ENCODE assay signal across 21 mouse cellular contexts in genomic region chr3:9887627-9887994, GRCm38 (mm10).
DNase-seq lines count a peak whose midpoint lies in the region; ATAC-seq and TF ChIP-seq lines count a peak whose summit lies in the region.
"Had no signal": no experiment of that assay in that cellular context is flagged by ENCODE, and none has a peak within 500 bp of the region (broad histone marks: within the 10 kb centered on the region; RNA-seq: fewer than 3 reads in every experiment).

No protein-coding gene starts in this region.

- ATAC-seq in common myeloid progenitor, adult 5-6 weeks (replicated peaks; ENCODE audit: low read depth, poor library complexity, severe bottlenecking), result peak; percentile 12; the same call in 1 of the 2 replicates
- no peak for ATAC-seq in intestine, embryonic 16.5 days

- no peak for TF ChIP-seq CTCF in spleen, adult 2 months (IDR thresholded peaks at IDR 0.05; ENCODE audit: extremely low read depth, insufficient read depth, insufficient read length, insufficient replicate concordance)

- peak overlapping the region; percentile 55 for H3K27ac ChIP-seq in spleen, adult 2 months (ENCODE audit: insufficient read depth, low read length)
- no peak overlapping the region for H3K27ac ChIP-seq in intestine, embryonic 16.5 days (ENCODE audit: low read length)
- H3K27ac ChIP-seq: hindbrain, embryonic 13.5 days; limb, embryonic 12.5 days; liver, embryonic 14.5 days had no signal

- H3K4me2 ChIP-seq in intestine, embryonic 16.5 days (ENCODE audit: low read depth, low read length), result no peak overlapping the region
- H3K4me2 ChIP-seq: heart, embryonic 11.5 days; hindbrain, embryonic 13.5 days; limb, embryonic 12.5 days; lung, embryonic 15.5 days had no signal

- H3K4me1 ChIP-seq in spleen, adult 2 months (ENCODE audit: control insufficient read depth, insufficient read depth, insufficient read length), result peaks cover 32% of the 10 kb centered on the region
- peaks cover 4% of the 10 kb centered on the region; the same call in 1 of the 2 replicates for H3K4me1 ChIP-seq in intestine, embryonic 16.5 days (ENCODE audit: control insufficient read depth, insufficient read depth, low read length)
- H3K4me1 ChIP-seq: limb, embryonic 12.5 days had no signal

- DNase-seq in spleen, adult 2 months (ENCODE audit: low read depth in 1 of 2, low spot score in 2 of 2), result no peak
- no peak for DNase-seq in spleen, postnatal 36 days (ENCODE audit: low spot score in 2 of 2)
- peak; percentile 62 for DNase-seq in thymus, postnatal 14 days
- no peak for DNase-seq in Muller cell, postnatal 12 days (ENCODE audit: inconsistent ontology term)
- no peak for DNase-seq in kidney, adult 8-10 months
- DNase-seq: adrenal gland, postnatal 36 days; cerebellum, adult 11 months; cerebellum, postnatal 25 days; heart, postnatal 14 days; kidney, adult 2 months; kidney, postnatal 10 days; lung, postnatal 36 days; midbrain, embryonic 14.5 days; right cerebral cortex, postnatal 14 days had no signal

- H3K9me3 ChIP-seq in intestine, embryonic 16.5 days (ENCODE audit: control insufficient read depth, low read length), result no peaks in the 10 kb centered on the region
- H3K9me3 ChIP-seq: hindbrain, embryonic 13.5 days; limb, embryonic 12.5 days; lung, embryonic 15.5 days had no signal

- no peak overlapping the region for H3K4me3 ChIP-seq in spleen, adult 2 months (ENCODE audit: extremely low read depth, insufficient read depth, insufficient read length)
- no peak overlapping the region for H3K4me3 ChIP-seq in intestine, embryonic 16.5 days (ENCODE audit: low read length)
- H3K4me3 ChIP-seq: hindbrain, embryonic 13.5 days; limb, embryonic 12.5 days; lung, embryonic 15.5 days had no signal

- TF ChIP-seq POLR2A in spleen, adult 2 months (IDR thresholded peaks at IDR 0.05; ENCODE audit: low read depth, low read length), result no peak

- no peak overlapping the region for H3K9ac ChIP-seq in intestine, embryonic 16.5 days (ENCODE audit: low read depth, low read length)
- H3K9ac ChIP-seq: hindbrain, embryonic 13.5 days; limb, embryonic 12.5 days; liver, embryonic 14.5 days; lung, embryonic 15.5 days had no signal

- 4% methylated on average over 2 of the region's 2 CpGs for WGBS in spleen, adult 2 months
- 70% methylated on average over 2 of the region's 2 CpGs for WGBS in intestine, embryonic 16.5 days

- H3K36me3 ChIP-seq in spleen, adult 2 months (ENCODE audit: control insufficient read depth, insufficient read depth, low read length), result no peaks in the 10 kb centered on the region
- H3K36me3 ChIP-seq in intestine, embryonic 16.5 days (ENCODE audit: control insufficient read depth, insufficient read depth, low read length), result no peaks in the 10 kb centered on the region
- H3K36me3 ChIP-seq: hindbrain, embryonic 13.5 days; limb, embryonic 12.5 days; lung, embryonic 15.5 days had no signal

- H3K27me3 ChIP-seq in spleen, adult 2 months (ENCODE audit: control insufficient read depth, insufficient read depth, low read length), result no peaks in the 10 kb centered on the region
- H3K27me3 ChIP-seq in intestine, embryonic 16.5 days (replicated peaks; ENCODE audit: control insufficient read depth, insufficient read depth, low read length), result no peaks in the 10 kb centered on the region
- H3K27me3 ChIP-seq: hindbrain, embryonic 13.5 days; limb, embryonic 12.5 days; lung, embryonic 15.5 days had no signal
